Mouse (Mus musculus): ENCODE data around the gene Pebp1.

Pebp1 gene

GRCm38 (mm10) chr5:117240321-117240731, 47.1 kb downstream of the Pebp1 start:
- DNase-seq, result no peak

DNA sequence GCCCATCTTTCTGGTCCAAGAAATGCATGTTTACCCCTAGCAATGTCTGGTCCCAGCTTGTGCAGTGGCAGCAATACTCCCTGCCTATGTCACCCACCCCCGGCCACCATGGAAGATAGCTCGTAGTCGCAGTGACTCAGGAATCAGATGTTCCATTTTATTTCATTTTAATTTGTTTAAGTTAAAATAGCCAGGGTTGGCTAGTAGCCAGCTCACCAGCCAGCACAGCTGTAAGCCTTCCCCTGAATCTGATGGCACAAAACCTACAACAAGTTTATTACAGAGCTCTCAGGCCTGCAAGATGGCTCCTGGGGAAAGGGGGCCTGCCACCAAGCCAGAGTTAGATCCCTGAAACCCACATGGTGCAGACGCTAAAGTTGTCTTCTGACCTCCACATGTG, 48.3 kb downstream of the Pebp1 start:
- DNase-seq, result no peak

GRCm38 (mm10) chr5:117236540-117236939, 50.9 kb downstream of the Pebp1 start:
- no peak for DNase-seq

Data from lung, postnatal 14 days (tissue).